8 mouse cellular contexts compared by ENCODE assay signal in the genomic region with DNA sequence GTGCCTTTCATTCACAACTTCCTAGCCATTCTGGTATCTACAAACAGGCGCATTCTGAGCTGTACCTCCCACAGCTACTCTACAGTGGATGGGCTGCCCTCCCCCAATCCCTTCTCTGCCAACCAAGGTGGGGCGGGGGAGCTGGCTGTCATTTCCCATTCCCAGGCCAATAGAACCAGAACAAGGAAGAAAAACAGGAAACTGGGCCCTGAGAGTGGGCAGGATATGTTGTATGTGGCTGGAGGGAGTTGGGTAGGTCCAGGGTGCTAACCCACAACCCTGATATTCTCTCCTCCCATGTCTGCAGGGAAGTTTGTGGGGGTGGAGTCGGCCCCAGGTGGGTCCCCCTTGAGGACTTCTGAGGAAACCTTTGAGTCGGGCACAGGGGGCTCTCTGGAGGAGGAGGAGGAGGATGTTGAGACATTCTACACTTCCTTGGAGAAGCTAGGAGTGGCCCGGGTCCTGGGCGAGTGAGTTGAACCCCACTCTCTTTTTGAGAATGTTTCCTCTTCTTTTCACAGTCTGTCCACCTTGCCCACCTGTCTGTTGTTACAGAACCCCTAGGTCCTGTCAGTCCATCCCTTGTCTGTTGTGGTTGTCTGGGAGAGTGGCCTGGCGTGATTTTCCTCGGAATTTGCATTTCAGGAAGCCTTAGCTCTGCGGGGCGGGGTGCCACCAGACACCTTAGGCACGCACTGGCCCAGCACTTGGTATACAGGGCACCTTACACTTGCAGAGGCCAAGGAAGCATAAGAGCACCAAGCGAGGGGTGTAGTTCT. TPM values are rescaled to one million over a fixed set of nuclear protein-coding genes. Genes with fewer than 3 reads are reported as not detected.
A peak's percentile ranks its signal among the peaks of the same experiment; 100 is the strongest.
DNase-seq lines count a peak whose midpoint lies in the region; ATAC-seq and TF ChIP-seq lines count a peak whose summit lies in the region.

No protein-coding gene starts in this region.

- no peak for DNase-seq in neural tube, embryonic 10.5 days (ENCODE audit: extremely low spot score, low spot score)
- DNase-seq in kidney, postnatal 4 days = peak; percentile 65 to 76
- no peak for DNase-seq in c-Kit-positive CD71-positive TER-119-positive erythroid progenitor cells, embryonic 14.5 days (ENCODE audit: low spot score)
- no peak for DNase-seq in yolk sac, embryonic 10.5 days (ENCODE audit: low spot score)
- no peak for DNase-seq in thymus, adult 2 months

- peaks cover 8% of the 10 kb centered on the region for H3K36me3 ChIP-seq in neural tube, embryonic 12.5 days
- H3K36me3 ChIP-seq in heart, embryonic 16.5 days (ENCODE audit: control insufficient read depth, insufficient read depth) = peaks cover 10% of the 10 kb centered on the region; the same call in 1 of the 2 replicates
- H3K36me3 ChIP-seq in midbrain, embryonic 12.5 days = 0 out of 2 replicates have a peak, but pooled peaks cover 11% of the 10 kb centered on the region
- H3K36me3 ChIP-seq in thymus, adult 2 months (ENCODE audit: control insufficient read depth, insufficient read depth, low read length) = no peaks in the 10 kb centered on the region

- H3K4me2 ChIP-seq in neural tube, embryonic 12.5 days (replicated peaks) = peak overlapping the region; percentile 38
- H3K4me2 ChIP-seq in heart, embryonic 16.5 days (ENCODE audit: low read depth, low read length) = peak overlapping the region; percentile 56
- no peak overlapping the region for H3K4me2 ChIP-seq in midbrain, embryonic 12.5 days (replicated peaks)

- no peak for TF ChIP-seq POLR2A in thymus, adult 2 months (IDR thresholded peaks at IDR 0.05; ENCODE audit: control insufficient read depth, extremely low read depth, insufficient read depth, low read length, poor library complexity)

- H3K4me3 ChIP-seq in neural tube, embryonic 12.5 days = 0 out of 2 replicates have a peak overlapping the region, but pooled peaks have one; percentile 1
- H3K4me3 ChIP-seq in heart, embryonic 16.5 days (ENCODE audit: low read length) = peak overlapping the region; percentile 36
- H3K4me3 ChIP-seq in midbrain, embryonic 12.5 days = peak overlapping the region; percentile 17
- H3K4me3 ChIP-seq in thymus, adult 2 months (ENCODE audit: control insufficient read depth, insufficient read depth, low read length) = no peak overlapping the region

- ATAC-seq in neural tube, embryonic 12.5 days (ENCODE audit: low FRiP score, low read depth) = no peak
- peak; percentile 5; the same call in 1 of the 2 replicates for ATAC-seq in heart, embryonic 16.5 days (replicated peaks; ENCODE audit: extremely low read depth, insufficient read depth, low FRiP score)
- ATAC-seq in midbrain, embryonic 12.5 days (ENCODE audit: low FRiP score, low read depth) = no peak

- no peaks in the 10 kb centered on the region for H3K9me3 ChIP-seq in neural tube, embryonic 12.5 days
- no peaks in the 10 kb centered on the region for H3K9me3 ChIP-seq in heart, embryonic 16.5 days (replicated peaks; ENCODE audit: control insufficient read depth, low read length)
- H3K9me3 ChIP-seq in midbrain, embryonic 12.5 days = no peaks in the 10 kb centered on the region

- WGBS in neural tube, embryonic 12.5 days = 19% methylated on average over 12 of the region's 12 CpGs
- 37% methylated on average over 12 of the region's 12 CpGs for WGBS in heart, embryonic 16.5 days
- 22% methylated on average over 12 of the region's 12 CpGs for WGBS in midbrain, embryonic 12.5 days
- WGBS in thymus, adult 2 months = 50% methylated on average over 12 of the region's 12 CpGs

- H3K27me3 ChIP-seq in neural tube, embryonic 12.5 days (replicated peaks) = peaks cover 77% of the 10 kb centered on the region
- peaks cover 32% of the 10 kb centered on the region for H3K27me3 ChIP-seq in heart, embryonic 16.5 days (ENCODE audit: control insufficient read depth, insufficient read depth, low read length)
- peaks cover 82% of the 10 kb centered on the region for H3K27me3 ChIP-seq in midbrain, embryonic 12.5 days
- peaks cover 2% of the 10 kb centered on the region; the same call in 1 of the 2 replicates for H3K27me3 ChIP-seq in thymus, adult 2 months (ENCODE audit: control insufficient read depth, insufficient read depth, low read length)

- TF ChIP-seq CTCF in thymus, adult 2 months (IDR thresholded peaks at IDR 0.05; ENCODE audit: borderline replicate concordance, control insufficient read depth, extremely low read depth, insufficient read depth, low read length, poor library complexity) = no peak

- H3K4me1 ChIP-seq in neural tube, embryonic 12.5 days = peaks cover 26% of the 10 kb centered on the region
- H3K4me1 ChIP-seq in heart, embryonic 16.5 days (ENCODE audit: control insufficient read depth, insufficient read depth, low read length) = peaks cover 38% of the 10 kb centered on the region
- peaks cover 42% of the 10 kb centered on the region for H3K4me1 ChIP-seq in midbrain, embryonic 12.5 days
- peaks cover 28% of the 10 kb centered on the region for H3K4me1 ChIP-seq in thymus, adult 2 months (replicated peaks; ENCODE audit: control insufficient read depth, insufficient read depth, low read length)

- H3K9ac ChIP-seq in neural tube, embryonic 12.5 days = no peak overlapping the region
- H3K9ac ChIP-seq in heart, embryonic 16.5 days (ENCODE audit: low read length) = peak overlapping the region; percentile 58
- H3K9ac ChIP-seq in midbrain, embryonic 12.5 days (replicated peaks) = no peak overlapping the region

- H3K27ac ChIP-seq in neural tube, embryonic 12.5 days = no peak overlapping the region
- peak overlapping the region; percentile 74 for H3K27ac ChIP-seq in heart, embryonic 16.5 days (ENCODE audit: low read length)
- H3K27ac ChIP-seq in midbrain, embryonic 12.5 days (replicated peaks) = no peak overlapping the region
- no peak overlapping the region for H3K27ac ChIP-seq in thymus, adult 2 months (ENCODE audit: control insufficient read depth, insufficient read depth, low read length)

RNA-seq across cellular contexts. Expression of a gene that starts 3.1 kb away (rescaled TPM):
- polyA plus RNA-seq in neural tube, embryonic 12.5 days (2016; fragmentation: Nextera tagmentation; extraction: Ambion mirVana) = 6.7 and 7.6 TPM in 2 replicates
- polyA plus RNA-seq in heart, embryonic 16.5 days (2015; fragmentation: Nextera tagmentation; extraction: Ambion mirVana) = 24.2 and 26.1 TPM in 2 replicates
- 5.4 and 6.0 TPM in 2 replicates for polyA plus RNA-seq in midbrain, embryonic 12.5 days (2016; fragmentation: Nextera tagmentation; extraction: Ambion mirVana)
- polyA plus RNA-seq in thymus, adult 2 months (2012; rRNA removed) = 10.0 and 14.9 TPM in 2 replicates

RNA-seq across cellular contexts. Expression of a gene that starts 3.2 kb away (rescaled TPM):
- polyA plus RNA-seq in neural tube, embryonic 12.5 days (2016; fragmentation: Nextera tagmentation; extraction: Ambion mirVana) = 20.6 and 22.7 TPM in 2 replicates
- 42.2 and 44.0 TPM in 2 replicates for polyA plus RNA-seq in heart, embryonic 16.5 days (2015; fragmentation: Nextera tagmentation; extraction: Ambion mirVana)
- 14.8 and 15.6 TPM in 2 replicates for polyA plus RNA-seq in midbrain, embryonic 12.5 days (2016; fragmentation: Nextera tagmentation; extraction: Ambion mirVana)
- polyA plus RNA-seq in thymus, adult 2 months (2012; rRNA removed) = 132 and 186 TPM in 2 replicates

RNA-seq across cellular contexts. Expression of a gene that starts 9.0 kb away (rescaled TPM):
- 15.8 and 16.5 TPM in 2 replicates for polyA plus RNA-seq in neural tube, embryonic 12.5 days (2016; fragmentation: Nextera tagmentation; extraction: Ambion mirVana)
- 73.1 and 78.0 TPM in 2 replicates for polyA plus RNA-seq in heart, embryonic 16.5 days (2015; fragmentation: Nextera tagmentation; extraction: Ambion mirVana)
- 15.6 and 18.3 TPM in 2 replicates for polyA plus RNA-seq in midbrain, embryonic 12.5 days (2016; fragmentation: Nextera tagmentation; extraction: Ambion mirVana)
- polyA plus RNA-seq in thymus, adult 2 months (2012; rRNA removed) = 256 and 296 TPM in 2 replicates

RNA-seq across cellular contexts. Expression of a gene that starts 10.9 kb away (rescaled TPM):
- 73.5 and 80.6 TPM in 2 replicates for polyA plus RNA-seq in neural tube, embryonic 12.5 days (2016; fragmentation: Nextera tagmentation; extraction: Ambion mirVana)
- polyA plus RNA-seq in heart, embryonic 16.5 days (2015; fragmentation: Nextera tagmentation; extraction: Ambion mirVana) = 56.7 and 61.5 TPM in 2 replicates
- polyA plus RNA-seq in midbrain, embryonic 12.5 days (2016; fragmentation: Nextera tagmentation; extraction: Ambion mirVana) = 73.8 and 75.0 TPM in 2 replicates
- 31.1 and 39.3 TPM in 2 replicates for polyA plus RNA-seq in thymus, adult 2 months (2012; rRNA removed)

RNA-seq across cellular contexts. Expression of a gene that starts 11.0 kb away (rescaled TPM):
- polyA plus RNA-seq in neural tube, embryonic 12.5 days (2016; fragmentation: Nextera tagmentation; extraction: Ambion mirVana) = 34.2 and 37.1 TPM in 2 replicates
- 61.0 and 61.5 TPM in 2 replicates for polyA plus RNA-seq in heart, embryonic 16.5 days (2015; fragmentation: Nextera tagmentation; extraction: Ambion mirVana)
- polyA plus RNA-seq in midbrain, embryonic 12.5 days (2016; fragmentation: Nextera tagmentation; extraction: Ambion mirVana) = 25.3 and 32.6 TPM in 2 replicates
- polyA plus RNA-seq in thymus, adult 2 months (2012; rRNA removed) = 36.9 and 45.1 TPM in 2 replicates

Comparison
In these comparisons a context has a peak if more than half of its experiments do, and no peak if none do; other contexts are left out.
1. DNase-seq: peak in kidney, postnatal 4 days (2 of 2); none in neural tube, embryonic 10.5 days (single experiment), c-Kit-positive CD71-positive TER-119-positive erythroid progenitor cells, embryonic 14.5 days (single experiment), yolk sac, embryonic 10.5 days (single experiment) and thymus, adult 2 months (single experiment).